Mouse (Mus musculus) midbrain, postnatal 0 days (tissue): ENCODE results near the gene Lama5. TPM values are rescaled to one million over a fixed set of nuclear protein-coding genes. Genes with fewer than 3 reads are reported as not detected.

Experiments
- ATAC-seq: fragments of 200-750 bp; cut with Nextera tagmentation; 2 replicates; pipeline ENCODE4 v1.8.0; 2017; ENCODE audit warnings: moderate number of reproducible peaks, mild to moderate bottlenecking, moderate TSS enrichment, moderate library complexity; ENCODE audit not compliant: low FRiP score
- DNase-seq: peaks from one replicate; pipeline ENCODE4 v3.0.0-alpha.2; 2015; ENCODE audit warnings: low spot score
- H3K27ac ChIP-seq: fragments of 300-500 bp; sonication (generic); 2 replicates; pipeline ENCODE4 v1.5.1; 2014; ENCODE audit warnings: low read depth, mild to moderate bottlenecking, low read length, mixed read lengths
- H3K27me3 ChIP-seq: fragments of 300-500 bp; sonication (generic); 2 replicates; pipeline ENCODE4 v1.6.1; 2014; ENCODE audit warnings: low read length, control low read depth, mixed read lengths; ENCODE audit not compliant: insufficient read depth
- H3K36me3 ChIP-seq: fragments of 300-500 bp; sonication (generic); 2 replicates; pipeline ENCODE4 v1.6.1; 2014; ENCODE audit warnings: low read length, control low read depth, mixed read lengths; ENCODE audit not compliant: insufficient read depth
- H3K4me1 ChIP-seq: fragments of 300-500 bp; sonication (generic); 2 replicates; pipeline ENCODE4 v1.6.1; 2014; ENCODE audit warnings: mild to moderate bottlenecking, control low read depth, antibody characterized with exemption, low read length, mixed read lengths; ENCODE audit not compliant: insufficient read depth
- H3K4me2 ChIP-seq: fragments of 300-500 bp; sonication (generic); 2 replicates; pipeline ENCODE4 v1.6.1; 2014; ENCODE audit warnings: low read depth, mild to moderate bottlenecking, low read length, mixed read lengths; ENCODE audit not compliant: poor library complexity, severe bottlenecking
- H3K4me3 ChIP-seq: fragments of 300-500 bp; sonication (generic); 2 replicates; pipeline ENCODE4 v1.5.1; 2014; ENCODE audit warnings: low read depth, mild to moderate bottlenecking, low read length, moderate library complexity
- H3K9ac ChIP-seq: fragments of 300-500 bp; sonication (generic); replicated peaks from 2 replicates; pipeline ENCODE4 v1.6.1; 2014; ENCODE audit warnings: mild to moderate bottlenecking, low read length, moderate library complexity, mixed read lengths; ENCODE audit not compliant: poor library complexity, severe bottlenecking
- H3K9me3 ChIP-seq: fragments of 300-500 bp; sonication (generic); 2 replicates; pipeline ENCODE4 v1.6.1; 2016; ENCODE audit warnings: low read length, control low read depth
- CTCF ChIP-seq: IDR thresholded peaks from 2 replicates; pipeline ENCODE4 v1.5.1; 2016; ENCODE audit warnings: antibody characterized with exemption, mild to moderate bottlenecking
- WGBS: fragments of 180-500 bp; shearing (Covaris S2); extraction: QIAGEN DNeasy Blood & Tissue Kit; methylation state at CpG from one replicate; pipeline ENCODE4 v1.1.7; 2014; 5-methylcytosine and 5-hydroxymethylcytosine counted together
- polyA plus RNA-seq: library from polyadenylated mRNA; unstranded; fragments of >200 nt; fragmentation: Nextera tagmentation; extraction: Ambion mirVana; gene quantifications from 2 replicates; pipeline ENCODE4 v1.2.1, GENCODE M21; 2015
- total RNA-seq: library from RNA; depleted of rRNA; stranded (reverse); fragments of >200 nt; gene quantifications from 2 replicates; pipeline ENCODE4 v1.2.3, GENCODE M21; 2014

The Lama5 gene
- total and polyA plus RNA-seq, 2 experiments from 2014 or later, result 1.8 to 8.9 TPM

DNA sequence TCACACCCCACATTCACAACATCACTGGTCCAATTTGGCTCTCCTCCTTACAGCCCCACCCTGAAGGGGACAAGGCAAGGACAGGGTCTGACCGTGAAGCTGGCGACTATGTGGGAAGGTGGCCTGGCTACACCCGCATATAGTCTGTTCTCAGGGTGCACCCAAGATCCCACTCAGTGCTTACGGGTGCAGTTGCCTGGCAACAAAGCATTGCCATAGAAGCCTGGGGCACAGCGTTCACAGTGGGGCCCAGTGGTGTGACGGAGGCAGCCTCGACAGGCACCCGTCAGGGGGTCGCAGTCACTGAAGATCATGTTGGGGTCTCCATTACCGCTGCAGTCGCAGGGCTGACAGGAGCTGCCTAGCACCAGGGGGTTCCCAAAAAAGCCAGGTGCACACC, 38.3 kb downstream of the Lama5 start:
- no peaks in the 10 kb centered on the region for H3K36me3 ChIP-seq
- no peak for DNase-seq
- no peak overlapping the region for H3K4me3 ChIP-seq
- H3K9me3 ChIP-seq, result no peaks in the 10 kb centered on the region
- no peak for ATAC-seq
- WGBS, result 74% methylated on average over 11 of the region's 11 CpGs
- H3K4me1 ChIP-seq, result no peaks in the 10 kb centered on the region
- H3K27ac ChIP-seq, result no peak overlapping the region
- no peak overlapping the region for H3K4me2 ChIP-seq
- no peak for TF ChIP-seq CTCF
- no peaks in the 10 kb centered on the region for H3K27me3 ChIP-seq
- H3K9ac ChIP-seq, result no peak overlapping the region

DNA sequence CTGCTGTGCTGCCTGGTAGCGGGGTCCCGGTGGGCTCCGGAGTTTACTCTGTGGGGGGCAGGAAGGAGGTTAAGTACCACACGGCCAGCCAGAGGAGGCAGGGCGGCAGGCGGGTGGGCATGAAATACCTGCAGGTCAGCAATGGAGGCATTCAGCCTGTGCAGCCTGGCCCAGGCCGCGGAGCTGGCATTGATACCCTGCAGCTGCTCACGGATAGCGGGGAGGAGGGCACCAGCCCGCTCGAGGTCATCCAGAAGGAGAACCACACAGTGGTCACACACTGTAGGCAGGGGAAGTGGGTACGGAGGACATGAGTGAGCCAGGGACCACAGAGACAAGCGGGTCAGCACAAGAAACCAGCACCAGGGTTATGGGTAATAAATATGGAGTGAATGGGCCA, 40.0 kb downstream of the Lama5 start:
- H3K4me1 ChIP-seq, result no peaks in the 10 kb centered on the region
- H3K9me3 ChIP-seq, result no peaks in the 10 kb centered on the region
- H3K36me3 ChIP-seq, result no peaks in the 10 kb centered on the region
- H3K9ac ChIP-seq, result no peak overlapping the region
- 89% methylated on average over 14 of the region's 14 CpGs for WGBS
- no peak overlapping the region for H3K4me3 ChIP-seq
- no peak overlapping the region for H3K4me2 ChIP-seq
- H3K27ac ChIP-seq, result no peak overlapping the region
- ATAC-seq (no peak), DNase-seq (no peak)
- no peaks in the 10 kb centered on the region for H3K27me3 ChIP-seq
- TF ChIP-seq CTCF, result no peak

DNA sequence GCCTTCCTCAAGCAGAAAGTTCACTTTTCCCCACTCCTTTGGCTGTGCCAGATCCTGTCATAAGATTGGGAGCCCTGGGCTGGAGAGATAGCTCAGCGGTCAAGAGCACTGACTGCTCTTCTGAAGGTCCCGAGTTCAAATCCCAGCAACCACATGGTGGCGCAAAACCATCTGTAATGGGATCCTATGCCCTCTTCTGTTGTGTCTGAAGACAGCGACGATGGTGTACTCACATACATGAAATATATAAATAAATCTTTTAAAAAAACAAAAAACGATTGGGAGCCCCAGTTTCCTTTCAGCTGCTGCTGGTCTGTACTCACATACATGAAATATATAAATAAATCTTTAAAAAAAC, 40.9 kb downstream of the Lama5 start:
- Histone ChIP-seq H3K27me3 (no peaks in the 10 kb centered on the region), H3K27ac (no peak overlapping the region), H3K4me1 (no peaks in the 10 kb centered on the region), H3K4me2 (no peak overlapping the region), H3K4me3 (no peak overlapping the region), H3K36me3 (no peaks in the 10 kb centered on the region), H3K9me3 (no peaks in the 10 kb centered on the region), H3K9ac (no peak overlapping the region)
- TF ChIP-seq CTCF, result no peak; the same call in 1 of the 2 replicates
- DNase-seq (no peak), ATAC-seq (no peak)
- WGBS, result 88% methylated on average over 6 of the region's 6 CpGs

DNA sequence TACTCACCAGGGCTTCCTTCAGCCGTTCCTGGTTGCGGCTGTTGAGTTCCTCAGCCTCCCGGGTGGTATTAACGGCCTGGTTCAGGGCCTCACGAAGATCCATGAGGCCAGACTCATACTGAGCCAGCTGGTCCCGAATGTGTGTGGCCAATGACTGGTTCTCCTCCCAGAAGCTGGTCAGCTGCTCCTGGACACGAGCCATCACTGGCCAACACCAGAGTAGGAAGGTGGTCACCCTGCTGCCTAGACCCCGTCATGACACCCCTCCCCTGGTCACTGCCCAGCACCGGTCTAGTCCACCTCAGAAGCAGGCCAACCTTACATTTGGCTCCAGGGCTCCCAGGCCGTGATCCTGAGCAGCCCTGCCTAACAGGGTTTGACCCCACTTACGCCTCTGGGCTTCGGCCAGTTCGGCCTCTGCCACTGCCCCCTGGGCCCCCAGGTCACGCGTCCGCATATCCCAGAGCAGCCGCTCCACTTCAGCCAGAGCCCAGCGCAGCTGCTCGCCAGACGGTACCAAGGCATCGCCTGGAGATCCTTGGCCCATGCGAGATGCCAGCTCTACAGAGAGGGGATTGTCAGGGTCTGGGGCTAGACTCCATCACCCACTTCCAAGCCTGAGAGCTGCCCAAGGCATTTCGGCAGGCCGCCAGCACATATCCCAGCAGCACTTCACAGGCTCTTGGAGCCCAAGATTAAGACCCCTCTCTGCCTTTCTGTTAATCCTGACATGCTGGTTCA, 41.5 kb downstream of the Lama5 start:
- no peak for ATAC-seq
- H3K4me1 ChIP-seq, result no peaks in the 10 kb centered on the region
- H3K27ac ChIP-seq, result no peak overlapping the region
- H3K9me3 ChIP-seq, result no peaks in the 10 kb centered on the region
- no peaks in the 10 kb centered on the region for H3K36me3 ChIP-seq
- no peak for DNase-seq
- no peaks in the 10 kb centered on the region for H3K27me3 ChIP-seq
- 86% methylated on average over 24 of the region's 24 CpGs for WGBS
- H3K9ac ChIP-seq, result no peak overlapping the region
- no peak for TF ChIP-seq CTCF
- no peak overlapping the region for H3K4me2 ChIP-seq
- no peak overlapping the region for H3K4me3 ChIP-seq

DNA sequence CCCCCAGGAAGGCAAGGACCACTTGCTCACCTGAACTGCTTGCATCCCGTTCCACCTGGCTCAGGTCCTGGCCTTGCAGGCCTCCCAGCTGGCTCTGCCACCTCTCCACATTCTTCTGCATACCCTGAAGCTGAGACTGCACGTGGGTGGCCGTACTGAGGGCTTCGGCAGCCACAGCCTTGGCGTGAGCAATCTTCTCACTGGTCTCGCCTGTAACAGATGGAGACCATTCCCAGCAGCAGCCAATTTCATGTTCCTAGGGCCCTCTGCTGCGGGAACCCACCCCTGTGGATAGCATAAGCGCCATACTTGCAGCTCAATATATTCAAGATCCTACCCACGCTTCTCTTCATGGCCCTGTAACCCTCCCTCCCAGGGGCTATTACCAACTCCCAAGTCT, 44.1 kb downstream of the Lama5 start:
- Histone ChIP-seq H3K4me2 (no peak overlapping the region), H3K36me3 (peaks cover 22% of the 10 kb centered on the region), H3K9me3 (no peaks in the 10 kb centered on the region), H3K27ac (no peak overlapping the region), H3K27me3 (no peaks in the 10 kb centered on the region), H3K9ac (no peak overlapping the region), H3K4me1 (no peaks in the 10 kb centered on the region), H3K4me3 (no peak overlapping the region)
- 93% methylated on average over 9 of the region's 9 CpGs for WGBS
- ATAC-seq (no peak), DNase-seq (no peak)
- TF ChIP-seq CTCF, result no peak

DNA sequence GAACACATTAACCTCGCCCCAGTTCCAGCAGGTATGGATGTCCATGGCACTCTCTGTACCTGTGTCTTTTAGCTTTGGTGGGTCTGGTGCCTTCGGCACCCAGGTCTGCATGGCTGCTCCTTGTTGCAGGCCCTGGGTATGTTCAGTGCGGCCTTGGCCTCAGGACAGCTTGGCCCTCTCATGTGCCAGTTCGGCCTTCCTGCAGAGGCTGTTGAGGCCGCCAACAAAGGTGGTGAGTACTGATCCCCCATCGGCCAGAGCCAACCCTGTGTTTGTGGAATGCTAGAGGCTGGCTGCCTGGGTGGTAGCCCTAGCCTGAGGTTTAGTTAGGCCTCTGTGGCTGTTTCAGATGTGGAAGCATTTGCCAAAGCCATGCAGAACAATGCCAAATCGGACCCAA, 49.9 kb downstream of the Lama5 start:
- 96% methylated on average over 7 of the region's 7 CpGs for WGBS
- TF ChIP-seq CTCF, result no peak
- no peak overlapping the region for H3K4me2 ChIP-seq
- ATAC-seq (no peak), DNase-seq (no peak)
- no peak overlapping the region for H3K27ac ChIP-seq
- H3K4me3 ChIP-seq, result no peak overlapping the region
- no peaks in the 10 kb centered on the region for H3K9me3 ChIP-seq
- no peak overlapping the region for H3K9ac ChIP-seq
- no peaks in the 10 kb centered on the region for H3K27me3 ChIP-seq
- H3K36me3 ChIP-seq, result peaks cover 47% of the 10 kb centered on the region
- H3K4me1 ChIP-seq, result peaks cover 7% of the 10 kb centered on the region; the same call in 1 of the 2 replicates
